Comparison of ENCODE assay signal across 8 mouse cellular contexts in genomic region chr4:116649411-116649810, GRCm38 (mm10). TPM values are rescaled to one million over a fixed set of nuclear protein-coding genes. Genes with fewer than 3 reads are reported as not detected.
A peak's percentile ranks its signal among the peaks of the same experiment; 100 is the strongest.
DNase-seq lines count a peak whose midpoint lies in the region; ATAC-seq and TF ChIP-seq lines count a peak whose summit lies in the region.

No protein-coding gene starts in this region.

- no peak overlapping the region for H3K9ac ChIP-seq in heart, postnatal 0 days (replicated peaks; ENCODE audit: low read depth, low read length)

- H3K36me3 ChIP-seq in heart, postnatal 0 days (replicated peaks; ENCODE audit: control insufficient read depth, insufficient read depth, low read length), result peaks cover 7% of the 10 kb centered on the region
- peaks cover 18% of the 10 kb centered on the region for H3K36me3 ChIP-seq in myocyte (ENCODE audit: control insufficient read depth, insufficient read depth)
- H3K36me3 ChIP-seq in thymus, adult 2 months (ENCODE audit: control insufficient read depth, insufficient read depth, low read length), result peaks cover 10% of the 10 kb centered on the region; the same call in 1 of the 2 replicates

- no peak overlapping the region for H3K27ac ChIP-seq in heart, postnatal 0 days (ENCODE audit: low read depth)
- H3K27ac ChIP-seq in embryonic fibroblast, embryonic 13.5 days (ENCODE audit: insufficient read depth, low read length), result no peak overlapping the region
- H3K27ac ChIP-seq in thymus, adult 2 months (ENCODE audit: control insufficient read depth, insufficient read depth, low read length), result no peak overlapping the region

- no peak for TF ChIP-seq CTCF in heart, postnatal 0 days (IDR thresholded peaks at IDR 0.05; ENCODE audit: low read depth)
- TF ChIP-seq CTCF in embryonic fibroblast, embryonic 13.5 days (IDR thresholded peaks at IDR 0.05; ENCODE audit: borderline replicate concordance, insufficient read depth, low read length), result no peak
- TF ChIP-seq CTCF in thymus, adult 2 months (IDR thresholded peaks at IDR 0.05; ENCODE audit: borderline replicate concordance, control insufficient read depth, extremely low read depth, insufficient read depth, low read length, poor library complexity), result no peak

- H3ac ChIP-seq in myocyte (ENCODE audit: control insufficient read depth, insufficient read length), result no peak overlapping the region

- peak; percentile 12; the same call in 1 of the 2 replicates for TF ChIP-seq POLR2A in embryonic fibroblast, embryonic 13.5 days (IDR thresholded peaks at IDR 0.05; ENCODE audit: low read depth, low read length)
- TF ChIP-seq POLR2A in myocyte (IDR thresholded peaks at IDR 0.05; ENCODE audit: insufficient read length, low read depth), result no peak
- TF ChIP-seq POLR2A in thymus, adult 2 months (IDR thresholded peaks at IDR 0.05; ENCODE audit: control insufficient read depth, extremely low read depth, insufficient read depth, low read length, poor library complexity), result no peak

- DNase-seq in heart, postnatal 0 days (ENCODE audit: low spot score), result no peak
- DNase-seq in heart, adult 11 months, result no peak
- DNase-seq in kidney, postnatal 36 days, result peak; percentile 25 to 62
- DNase-seq in thymus, adult 2 months, result no peak
- no peak for DNase-seq in spleen, adult 12 weeks (ENCODE audit: low spot score)
- no peak for DNase-seq in B cell, adult 2 months

- no peak for ATAC-seq in heart, postnatal 0 days (ENCODE audit: insufficient read depth, low read depth)

- H3K27me3 ChIP-seq in heart, postnatal 0 days (ENCODE audit: control insufficient read depth, insufficient read depth, low read length), result no peaks in the 10 kb centered on the region
- no peaks in the 10 kb centered on the region for H3K27me3 ChIP-seq in myocyte (ENCODE audit: control insufficient read depth, insufficient read depth, insufficient read length)
- H3K27me3 ChIP-seq in thymus, adult 2 months (ENCODE audit: control insufficient read depth, insufficient read depth, low read length), result no peaks in the 10 kb centered on the region

- H3K4me1 ChIP-seq in heart, postnatal 0 days (ENCODE audit: control insufficient read depth, insufficient read depth), result peaks cover 15% of the 10 kb centered on the region
- peaks cover 15% of the 10 kb centered on the region for H3K4me1 ChIP-seq in embryonic fibroblast, embryonic 13.5 days (ENCODE audit: control insufficient read depth, insufficient read depth, low read length)
- peaks cover 5% of the 10 kb centered on the region; the same call in 1 of the 2 replicates for H3K4me1 ChIP-seq in thymus, adult 2 months (replicated peaks; ENCODE audit: control insufficient read depth, insufficient read depth, low read length)

- TF ChIP-seq EP300 in heart, postnatal 0 days (IDR thresholded peaks at IDR 0.05; ENCODE audit: low read depth), result no peak

- peaks cover 70% of the 10 kb centered on the region for H3K79me2 ChIP-seq in myocyte (ENCODE audit: control insufficient read depth, insufficient read depth)

- WGBS in heart, postnatal 0 days, result 94% methylated on average over 2 of the region's 2 CpGs
- WGBS in thymus, adult 2 months, result 98% methylated on average over 2 of the region's 2 CpGs

- no peaks in the 10 kb centered on the region for H3K9me3 ChIP-seq in heart, postnatal 0 days (replicated peaks; ENCODE audit: control insufficient read depth, low read length)

- H3K4me2 ChIP-seq in heart, postnatal 0 days (ENCODE audit: low read depth, low read length), result peak overlapping the region; percentile 81; the same call in 1 of the 2 replicates
- peak overlapping the region; percentile 87 for H3K4me2 ChIP-seq in myocyte (ENCODE audit: low read depth)

- no peak overlapping the region for H3K4me3 ChIP-seq in heart, postnatal 0 days (ENCODE audit: low read depth, low read length)
- peak overlapping the region; percentile 95 for H3K4me3 ChIP-seq in embryonic fibroblast, embryonic 13.5 days (ENCODE audit: insufficient read depth, low read length)
- peak overlapping the region; percentile 79 for H3K4me3 ChIP-seq in myocyte
- no peak overlapping the region for H3K4me3 ChIP-seq in thymus, adult 2 months (ENCODE audit: control insufficient read depth, insufficient read depth, low read length)

TF ChIP-seq in myocyte, 11 proteins besides CTCF, POLR2A, EP300 and RAD21:
- TF ChIP-seq E2F4 (IDR thresholded peaks at IDR 0.05; ENCODE audit: insufficient read depth), result no peak

RNA-seq across cellular contexts. Expression of gene Akr1a1, which starts 2.1 kb away (rescaled TPM):
- 465 and 479 TPM in 2 replicates for total RNA-seq in heart, postnatal 0 days (2014; rRNA removed; ENCODE audit: low replicate concordance)
- 533 and 534 TPM in 2 replicates for polyA plus RNA-seq in heart, postnatal 0 days (2015; fragmentation: Nextera tagmentation; extraction: Ambion mirVana)
- polyA plus RNA-seq in embryonic fibroblast, embryonic 13.5 days (2011; ENCODE audit: insufficient read length, low read depth, missing spikeins), result 575 and 597 TPM in 2 replicates
- 746 TPM for polyA plus RNA-seq in myocyte (2012; fragmentation: generic; extraction: Trizol)
- polyA plus RNA-seq in thymus, adult 2 months (2012; rRNA removed), result 490 and 565 TPM in 2 replicates

RNA-seq across cellular contexts. Expression of gene Nasp, which starts 21.7 kb away (rescaled TPM):
- total RNA-seq in heart, postnatal 0 days (2014; rRNA removed; ENCODE audit: low replicate concordance), result 28.1 and 29.9 TPM in 2 replicates
- polyA plus RNA-seq in heart, postnatal 0 days (2015; fragmentation: Nextera tagmentation; extraction: Ambion mirVana), result 32.1 and 32.2 TPM in 2 replicates
- polyA plus RNA-seq in embryonic fibroblast, embryonic 13.5 days (2011; ENCODE audit: insufficient read length, low read depth, missing spikeins), result 63.7 and 95.4 TPM in 2 replicates
- 20.0 TPM for polyA plus RNA-seq in myocyte (2012; fragmentation: generic; extraction: Trizol)
- polyA plus RNA-seq in thymus, adult 2 months (2012; rRNA removed), result 14.2 and 15.8 TPM in 2 replicates

RNA-seq across cellular contexts. Expression of gene Prdx1, which starts 35.9 kb away (rescaled TPM):
- total RNA-seq in heart, postnatal 0 days (2014; rRNA removed; ENCODE audit: low replicate concordance), result 317 and 334 TPM in 2 replicates
- polyA plus RNA-seq in heart, postnatal 0 days (2015; fragmentation: Nextera tagmentation; extraction: Ambion mirVana), result 1,000 and 1,028 TPM in 2 replicates
- polyA plus RNA-seq in embryonic fibroblast, embryonic 13.5 days (2011; ENCODE audit: insufficient read length, low read depth, missing spikeins), result 887 and 980 TPM in 2 replicates
- 231 TPM for polyA plus RNA-seq in myocyte (2012; fragmentation: generic; extraction: Trizol)
- polyA plus RNA-seq in thymus, adult 2 months (2012; rRNA removed), result 61.8 and 99.5 TPM in 2 replicates

RNA-seq across cellular contexts. Expression of gene Ccdc17, which starts 53.0 kb away (rescaled TPM):
- total RNA-seq in heart, postnatal 0 days (2014; rRNA removed; ENCODE audit: low replicate concordance), result 0.08 and 0.57 TPM in 2 replicates
- polyA plus RNA-seq in heart, postnatal 0 days (2015; fragmentation: Nextera tagmentation; extraction: Ambion mirVana), result 3.1 and 5.1 TPM in 2 replicates
- 1.9 and 2.6 TPM in 2 replicates for polyA plus RNA-seq in embryonic fibroblast, embryonic 13.5 days (2011; ENCODE audit: insufficient read length, low read depth, missing spikeins)
- 0.55 TPM for polyA plus RNA-seq in myocyte (2012; fragmentation: generic; extraction: Trizol)
- 7.3 and 9.9 TPM in 2 replicates for polyA plus RNA-seq in thymus, adult 2 months (2012; rRNA removed)

RNA-seq across cellular contexts. Expression of gene Mmachc, which starts 58.8 kb away (rescaled TPM):
- 41.1 and 51.3 TPM in 2 replicates for total RNA-seq in heart, postnatal 0 days (2014; rRNA removed; ENCODE audit: low replicate concordance)
- 36.5 and 38.4 TPM in 2 replicates for polyA plus RNA-seq in heart, postnatal 0 days (2015; fragmentation: Nextera tagmentation; extraction: Ambion mirVana)
- 18.6 and 22.6 TPM in 2 replicates for polyA plus RNA-seq in embryonic fibroblast, embryonic 13.5 days (2011; ENCODE audit: insufficient read length, low read depth, missing spikeins)
- 17.2 TPM for polyA plus RNA-seq in myocyte (2012; fragmentation: generic; extraction: Trizol)
- polyA plus RNA-seq in thymus, adult 2 months (2012; rRNA removed), result 10.5 and 10.8 TPM in 2 replicates

Comparison
In these comparisons a context has a peak if more than half of its experiments do, and no peak if none do; other contexts are left out.
1. DNase-seq: peak in kidney, postnatal 36 days (2 of 2); none in heart, postnatal 0 days (single experiment), heart, adult 11 months (single experiment), thymus, adult 2 months (single experiment), spleen, adult 12 weeks (single experiment) and B cell, adult 2 months (0 of 2).
2. H3K4me3 ChIP-seq: peak in embryonic fibroblast, embryonic 13.5 days (single experiment) and myocyte (single experiment); none in heart, postnatal 0 days (single experiment) and thymus, adult 2 months (single experiment).